Mouse (Mus musculus): Measurements from ENCODE around the gene Kdm7a. TPM values are rescaled to one million over a fixed set of nuclear protein-coding genes. Genes with fewer than 3 reads are reported as not detected.
A peak's percentile ranks its signal among the peaks of the same experiment; 100 is the strongest.

The Kdm7a gene
- polyA plus RNA-seq, 1 experiment: 3.6 TPM

DNA sequence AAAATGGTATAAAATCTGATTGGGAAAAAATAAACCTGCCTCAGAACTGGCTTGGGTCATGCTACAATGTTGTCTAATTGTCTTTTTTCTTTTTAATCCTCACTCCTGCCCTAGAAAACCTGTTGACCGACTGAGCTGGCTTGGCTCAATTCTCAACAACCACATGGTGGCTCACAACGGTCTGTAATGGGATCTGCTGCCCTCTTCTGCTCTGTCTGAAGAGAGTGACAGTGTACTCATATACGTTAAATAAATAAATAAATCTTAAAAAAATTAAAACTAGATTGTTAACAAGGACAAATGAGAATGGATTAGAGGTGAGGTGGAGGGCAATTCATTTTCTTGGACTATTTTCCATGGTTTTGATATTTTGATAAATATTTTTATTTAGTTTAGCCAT is 85.9 kb downstream of the Kdm7a start:
- H3K4me1 ChIP-seq (ENCODE audit: control insufficient read depth, insufficient read depth, insufficient read length, low read length): peaks cover 5% of the 10 kb centered on the region; the same call in 1 of the 2 replicates
- no peak for TF ChIP-seq POLR2A (IDR thresholded peaks at IDR 0.05; ENCODE audit: low read depth, low read length)
- TF ChIP-seq CTCF (IDR thresholded peaks at IDR 0.05; ENCODE audit: extremely low read depth, insufficient read length, insufficient replicate concordance, low read depth, low read length): no peak
- 47% methylated on average over 3 of the region's 3 CpGs for WGBS
- H3K36me3 ChIP-seq (ENCODE audit: control insufficient read depth, insufficient read depth, low read length): 0 out of 2 replicates have a peak, but pooled peaks cover 2% of the 10 kb centered on the region
- no peak overlapping the region for H3K4me3 ChIP-seq (ENCODE audit: low read depth, low read length)
- H3K27ac ChIP-seq (ENCODE audit: insufficient read depth, low read depth, low read length): no peak overlapping the region
- no peaks in the 10 kb centered on the region for H3K27me3 ChIP-seq (ENCODE audit: control insufficient read depth, insufficient read depth, low read length)

DNA sequence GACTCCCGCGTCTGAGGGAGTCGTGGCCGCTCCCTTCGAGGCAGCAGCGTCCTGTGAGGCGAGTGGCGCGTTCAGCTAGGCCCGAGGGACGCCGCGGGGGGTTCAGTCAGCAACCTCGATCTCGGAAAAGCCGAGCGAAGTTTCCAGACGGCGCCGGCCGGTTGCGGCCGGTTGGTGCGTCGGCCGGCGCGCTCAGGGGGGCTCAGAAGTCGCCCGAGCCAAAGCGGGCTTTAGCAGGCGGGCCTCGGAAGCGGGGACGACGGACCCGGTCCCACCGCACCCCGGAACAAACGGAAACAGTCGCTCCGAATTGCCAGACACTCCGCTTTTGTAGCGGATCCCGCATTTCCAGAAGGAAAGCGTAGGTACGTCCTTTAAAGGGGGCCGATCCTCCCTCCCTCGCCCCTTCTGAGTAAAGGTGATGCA is 88.1 kb downstream of the Kdm7a start:
- Histone ChIP-seq H3K27me3 (ENCODE audit: control insufficient read depth, insufficient read depth, low read length) (no peaks in the 10 kb centered on the region), H3K4me3 (ENCODE audit: low read depth, low read length) (peak overlapping the region; percentile 87), H3K27ac (ENCODE audit: insufficient read depth, low read depth, low read length) (peak overlapping the region; percentile 84), H3K36me3 (ENCODE audit: control insufficient read depth, insufficient read depth, low read length) (peaks cover 5% of the 10 kb centered on the region; the same call in 1 of the 2 replicates), H3K4me1 (ENCODE audit: control insufficient read depth, insufficient read depth, insufficient read length, low read length) (peaks cover 10% of the 10 kb centered on the region; the same call in 1 of the 2 replicates)
- 15% methylated on average over 49 of the region's 49 CpGs for WGBS
- TF ChIP-seq POLR2A (IDR thresholded peaks at IDR 0.05; ENCODE audit: low read depth, low read length) (no peak), CTCF (IDR thresholded peaks at IDR 0.05; ENCODE audit: extremely low read depth, insufficient read length, insufficient replicate concordance, low read depth, low read length) (no peak)

DNA sequence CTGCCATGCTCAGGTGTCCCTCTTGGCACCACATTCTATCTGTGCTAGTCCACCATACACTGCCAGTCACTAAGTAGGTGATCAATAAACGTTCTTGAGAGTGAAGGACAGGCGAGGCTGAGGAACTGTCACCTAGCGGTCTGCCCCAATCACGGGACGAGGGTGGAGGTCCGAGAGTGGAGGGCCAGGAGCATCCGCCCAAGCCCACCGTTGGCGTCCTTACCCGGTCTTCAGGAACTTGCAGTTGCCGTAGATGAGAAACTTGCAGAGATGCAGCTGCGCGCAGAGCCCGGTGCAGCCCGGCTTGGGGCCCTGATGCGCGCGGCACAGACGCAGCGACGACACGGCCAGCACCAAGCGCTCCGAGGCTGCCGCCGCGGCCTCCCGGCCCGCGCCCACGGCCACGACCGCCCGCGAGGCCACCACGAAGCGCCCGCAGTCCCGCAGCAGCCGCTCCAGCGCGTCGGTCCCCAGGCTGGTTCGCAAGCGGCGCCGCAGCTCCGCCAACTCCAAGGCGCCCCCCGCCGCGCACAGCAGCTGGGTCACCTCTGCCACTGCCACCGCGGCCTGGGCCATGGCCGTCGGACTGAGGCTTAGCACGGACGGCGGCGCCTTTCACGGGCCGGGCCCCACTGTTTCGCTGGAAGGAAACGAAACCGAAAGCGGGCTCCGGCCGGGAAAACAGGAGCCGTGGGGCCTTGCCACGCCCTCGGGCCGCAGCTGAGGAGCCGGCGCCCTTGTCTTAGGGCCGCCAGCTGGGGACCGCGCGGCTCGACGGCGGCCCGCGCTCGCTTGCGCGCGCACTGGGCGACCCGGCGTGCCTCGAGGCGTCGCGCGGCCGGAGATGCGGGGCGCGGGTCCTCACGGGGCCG is 88.8 kb downstream of the Kdm7a start, which contains the start of gene Parp12:
Parp12 (minus strand) TSS at position 766 of the 872 bp plus-strand sequence.
- Histone ChIP-seq H3K4me1 (ENCODE audit: control insufficient read depth, insufficient read depth, insufficient read length, low read length) (peaks cover 10% of the 10 kb centered on the region; the same call in 1 of the 2 replicates), H3K27ac (ENCODE audit: insufficient read depth, low read depth, low read length) (peak within 1 kb of the TSS; percentile 84), H3K27me3 (ENCODE audit: control insufficient read depth, insufficient read depth, low read length) (no peaks in the 10 kb centered on the region), H3K4me3 (ENCODE audit: low read depth, low read length) (peak within 1 kb of the TSS; percentile 87), H3K36me3 (ENCODE audit: control insufficient read depth, insufficient read depth, low read length) (peaks cover 8% of the 10 kb centered on the region)
- WGBS: 1% methylated on average over 101 of the region's 101 CpGs
- TF ChIP-seq POLR2A (IDR thresholded peaks at IDR 0.05; ENCODE audit: low read depth, low read length) (peak; percentile 64), CTCF (IDR thresholded peaks at IDR 0.05; ENCODE audit: extremely low read depth, insufficient read length, insufficient replicate concordance, low read depth, low read length) (no peak)

DNA sequence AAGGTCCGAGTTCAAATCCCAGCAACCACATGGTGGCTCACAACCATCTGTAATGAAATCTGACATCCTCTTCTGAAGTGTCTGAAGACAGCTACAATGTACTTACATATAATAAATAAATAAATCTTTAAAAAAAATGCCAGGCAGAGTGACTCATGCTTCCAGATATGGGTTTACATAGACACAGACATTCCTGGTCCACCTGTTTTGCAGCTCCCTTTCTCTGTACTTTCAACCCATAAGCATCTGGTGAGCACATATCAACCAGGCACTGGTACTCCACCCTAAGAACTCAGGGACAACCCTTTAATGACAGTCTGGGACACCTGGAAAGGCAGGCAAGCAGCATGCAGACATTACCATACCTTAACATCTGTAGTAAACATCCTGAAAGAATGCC is 91.2 kb downstream of the Kdm7a start:
- peaks cover 10% of the 10 kb centered on the region; the same call in 1 of the 2 replicates for H3K4me1 ChIP-seq (ENCODE audit: control insufficient read depth, insufficient read depth, insufficient read length, low read length)
- no peaks in the 10 kb centered on the region for H3K27me3 ChIP-seq (ENCODE audit: control insufficient read depth, insufficient read depth, low read length)
- 83% methylated on average over 1 of the region's 1 CpGs for WGBS
- no peak overlapping the region for H3K4me3 ChIP-seq (ENCODE audit: low read depth, low read length)
- H3K27ac ChIP-seq (ENCODE audit: insufficient read depth, low read depth, low read length): peak overlapping the region; percentile 57
- TF ChIP-seq POLR2A (IDR thresholded peaks at IDR 0.05; ENCODE audit: low read depth, low read length): no peak
- TF ChIP-seq CTCF (IDR thresholded peaks at IDR 0.05; ENCODE audit: extremely low read depth, insufficient read length, insufficient replicate concordance, low read depth, low read length): no peak
- peaks cover 24% of the 10 kb centered on the region for H3K36me3 ChIP-seq (ENCODE audit: control insufficient read depth, insufficient read depth, low read length)

DNA sequence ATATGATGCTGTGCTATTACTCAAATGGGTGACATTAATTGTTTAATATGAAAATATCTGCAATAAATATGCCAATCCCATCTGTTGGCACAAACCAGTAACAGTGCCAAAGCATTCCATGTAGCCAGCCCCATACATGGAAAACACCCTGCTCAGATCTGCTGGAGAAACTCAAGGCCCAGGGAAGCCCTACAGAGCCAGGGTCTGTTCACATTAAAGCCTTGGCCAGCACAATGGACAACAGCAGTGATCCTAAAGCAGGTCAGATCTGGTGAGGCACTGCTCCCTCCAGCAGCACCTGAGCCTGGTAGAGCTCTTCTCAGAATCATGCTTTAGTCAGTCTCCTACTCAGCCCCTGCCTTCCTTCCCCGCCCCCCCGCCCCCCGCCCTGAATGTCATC is 93.4 kb downstream of the Kdm7a start:
- no peak for TF ChIP-seq POLR2A (IDR thresholded peaks at IDR 0.05; ENCODE audit: low read depth, low read length)
- Histone ChIP-seq H3K27me3 (ENCODE audit: control insufficient read depth, insufficient read depth, low read length) (no peaks in the 10 kb centered on the region), H3K4me1 (ENCODE audit: control insufficient read depth, insufficient read depth, insufficient read length, low read length) (peaks cover 7% of the 10 kb centered on the region; the same call in 1 of the 2 replicates), H3K27ac (ENCODE audit: insufficient read depth, low read depth, low read length) (no peak overlapping the region), H3K36me3 (ENCODE audit: control insufficient read depth, insufficient read depth, low read length) (peaks cover 31% of the 10 kb centered on the region), H3K4me3 (ENCODE audit: low read depth, low read length) (no peak overlapping the region)
- 97% methylated on average over 3 of the region's 3 CpGs for WGBS

DNA sequence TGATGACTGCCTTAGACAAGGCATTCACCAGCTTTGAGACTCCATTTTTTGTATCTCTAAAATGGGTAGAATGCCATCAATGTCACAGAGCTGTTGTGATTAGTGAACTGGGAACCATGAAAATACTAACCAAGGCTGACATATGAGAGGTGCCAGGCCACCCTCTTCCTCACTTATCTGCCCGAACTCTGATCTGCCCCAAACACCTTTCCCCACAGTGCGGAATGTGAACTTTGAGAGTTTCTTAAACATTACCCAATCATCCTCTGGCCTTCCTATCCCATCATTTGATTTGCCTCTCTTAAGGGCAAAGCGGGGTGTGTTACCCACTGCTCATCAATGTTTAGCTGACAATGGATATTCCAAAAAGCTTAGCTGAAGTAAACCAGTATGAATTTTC is 93.9 kb downstream of the Kdm7a start:
- Histone ChIP-seq H3K27me3 (ENCODE audit: control insufficient read depth, insufficient read depth, low read length) (no peaks in the 10 kb centered on the region), H3K27ac (ENCODE audit: insufficient read depth, low read depth, low read length) (no peak overlapping the region), H3K4me3 (ENCODE audit: low read depth, low read length) (no peak overlapping the region), H3K36me3 (ENCODE audit: control insufficient read depth, insufficient read depth, low read length) (peaks cover 31% of the 10 kb centered on the region), H3K4me1 (ENCODE audit: control insufficient read depth, insufficient read depth, insufficient read length, low read length) (peaks cover 7% of the 10 kb centered on the region; the same call in 1 of the 2 replicates)
- 82% methylated on average over 3 of the region's 3 CpGs for WGBS
- TF ChIP-seq POLR2A (IDR thresholded peaks at IDR 0.05; ENCODE audit: low read depth, low read length) (no peak), CTCF (IDR thresholded peaks at IDR 0.05; ENCODE audit: extremely low read depth, insufficient read length, insufficient replicate concordance, low read depth, low read length) (no peak)

DNA sequence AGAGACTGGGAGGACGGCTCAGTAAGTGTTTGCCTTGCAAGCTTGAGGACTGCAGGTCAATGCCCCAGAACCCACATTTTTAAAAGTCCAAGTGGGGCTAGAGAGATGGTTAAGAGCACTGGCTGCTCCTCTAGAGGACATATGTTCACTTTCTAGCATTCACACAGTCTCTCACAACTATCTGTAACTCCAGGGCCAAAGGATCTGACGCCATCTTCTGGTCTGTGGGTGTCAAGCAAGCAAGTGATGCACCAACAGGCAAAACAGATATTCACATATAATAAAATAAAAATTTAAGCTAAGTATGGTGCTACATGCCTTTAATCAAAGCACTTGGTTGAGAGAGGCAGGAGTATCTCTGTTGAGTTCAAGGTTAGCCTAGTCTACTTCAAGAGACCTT is 99.8 kb downstream of the Kdm7a start:
- H3K4me1 ChIP-seq (ENCODE audit: control insufficient read depth, insufficient read depth, insufficient read length, low read length): peaks cover 2% of the 10 kb centered on the region; the same call in 1 of the 2 replicates
- no peaks in the 10 kb centered on the region for H3K27me3 ChIP-seq (ENCODE audit: control insufficient read depth, insufficient read depth, low read length)
- TF ChIP-seq CTCF (IDR thresholded peaks at IDR 0.05; ENCODE audit: extremely low read depth, insufficient read length, insufficient replicate concordance, low read depth, low read length) (no peak), POLR2A (IDR thresholded peaks at IDR 0.05; ENCODE audit: low read depth, low read length) (no peak)
- WGBS: 81% methylated on average over 2 of the region's 2 CpGs
- H3K27ac ChIP-seq (ENCODE audit: insufficient read depth, low read depth, low read length): no peak overlapping the region
- peaks cover 45% of the 10 kb centered on the region for H3K36me3 ChIP-seq (ENCODE audit: control insufficient read depth, insufficient read depth, low read length)
- no peak overlapping the region for H3K4me3 ChIP-seq (ENCODE audit: low read depth, low read length)
